ENCODE assay signal across 11 mouse cellular contexts in genomic region chr11:80877131-80877651, GRCm38 (mm10). TPM values are rescaled to one million over a fixed set of nuclear protein-coding genes. Genes with fewer than 3 reads are reported as not detected.
A peak's percentile ranks its signal among the peaks of the same experiment; 100 is the strongest.
DNase-seq lines count a peak whose midpoint lies in the region; ATAC-seq and TF ChIP-seq lines count a peak whose summit lies in the region.
"Had no signal": no experiment of that assay in that cellular context is flagged by ENCODE, and none has a peak within 500 bp of the region (broad histone marks: within the 10 kb centered on the region; RNA-seq: fewer than 3 reads in every experiment).

No protein-coding gene starts in this region.

- TF ChIP-seq EP300 in heart, postnatal 0 days (IDR thresholded peaks at IDR 0.05; ENCODE audit: low read depth): no peak

- H3K27ac ChIP-seq in liver, adult 2 months (replicated peaks; ENCODE audit: insufficient read depth, low read depth, low read length): no peak overlapping the region
- no peak overlapping the region for H3K27ac ChIP-seq in liver, embryonic 12.5 days
- H3K27ac ChIP-seq in heart, postnatal 0 days (ENCODE audit: low read depth): no peak overlapping the region
- no peak overlapping the region for H3K27ac ChIP-seq in intestine, embryonic 15.5 days
- no peak overlapping the region for H3K27ac ChIP-seq in intestine, postnatal 0 days (ENCODE audit: low read depth, low read length)

- WGBS in liver, adult 2 months: 51% methylated on average over 11 of the region's 11 CpGs
- 65% methylated on average over 11 of the region's 11 CpGs for WGBS in liver, embryonic 12.5 days (ENCODE audit: insufficient replicate concordance)
- WGBS in heart, postnatal 0 days: 41% methylated on average over 11 of the region's 11 CpGs
- WGBS in intestine, embryonic 15.5 days: 59% methylated on average over 11 of the region's 11 CpGs
- WGBS in intestine, postnatal 0 days: 52% methylated on average over 11 of the region's 11 CpGs

- no peaks in the 10 kb centered on the region for H3K79me2 ChIP-seq in liver, adult 2 months (ENCODE audit: control insufficient read depth, insufficient read depth, low read length)

- no peak for TF ChIP-seq POLR2A in liver, adult 2 months (IDR thresholded peaks at IDR 0.05; ENCODE audit: extremely low read depth, insufficient read depth, low read length)

- ATAC-seq in liver, embryonic 12.5 days: no peak
- no peak for ATAC-seq in heart, postnatal 0 days (ENCODE audit: insufficient read depth, low read depth)
- ATAC-seq in intestine, embryonic 15.5 days: no peak
- no peak for ATAC-seq in intestine, postnatal 0 days

- H3K4me1 ChIP-seq in liver, adult 2 months (ENCODE audit: control insufficient read depth, insufficient read depth, low read length): no peaks in the 10 kb centered on the region
- H3K4me1 ChIP-seq in liver, embryonic 12.5 days: peaks cover 15% of the 10 kb centered on the region
- peaks cover 9% of the 10 kb centered on the region for H3K4me1 ChIP-seq in heart, postnatal 0 days (ENCODE audit: control insufficient read depth, insufficient read depth)
- no peaks in the 10 kb centered on the region for H3K4me1 ChIP-seq in intestine, embryonic 15.5 days (replicated peaks)
- H3K4me1 ChIP-seq in intestine, postnatal 0 days (replicated peaks; ENCODE audit: control insufficient read depth, insufficient read depth, low read length): no peaks in the 10 kb centered on the region

- H3K9ac ChIP-seq in liver, adult 2 months (ENCODE audit: low read depth, low read length): no peak overlapping the region
- no peak overlapping the region for H3K9ac ChIP-seq in liver, embryonic 12.5 days
- H3K9ac ChIP-seq in heart, postnatal 0 days (replicated peaks; ENCODE audit: low read depth, low read length): no peak overlapping the region
- no peak overlapping the region for H3K9ac ChIP-seq in intestine, embryonic 15.5 days
- H3K9ac ChIP-seq in intestine, postnatal 0 days (ENCODE audit: low read depth, low read length): no peak overlapping the region

- no peak overlapping the region for H3K4me2 ChIP-seq in liver, embryonic 12.5 days
- H3K4me2 ChIP-seq in heart, postnatal 0 days (ENCODE audit: low read depth, low read length): no peak overlapping the region
- H3K4me2 ChIP-seq in intestine, embryonic 15.5 days (replicated peaks): no peak overlapping the region
- H3K4me2 ChIP-seq in intestine, postnatal 0 days (replicated peaks; ENCODE audit: low read depth): no peak overlapping the region

- no peaks in the 10 kb centered on the region for H3K27me3 ChIP-seq in liver, adult 2 months (ENCODE audit: control insufficient read depth, insufficient read depth, low read length)
- H3K27me3 ChIP-seq in liver, embryonic 12.5 days (replicated peaks): 0 out of 2 replicates have a peak, but pooled peaks cover 3% of the 10 kb centered on the region
- no peaks in the 10 kb centered on the region for H3K27me3 ChIP-seq in heart, postnatal 0 days (ENCODE audit: control insufficient read depth, insufficient read depth, low read length)
- no peaks in the 10 kb centered on the region for H3K27me3 ChIP-seq in intestine, embryonic 15.5 days (replicated peaks)
- H3K27me3 ChIP-seq in intestine, postnatal 0 days (replicated peaks; ENCODE audit: control insufficient read depth, insufficient read depth, low read length): no peaks in the 10 kb centered on the region

- no peaks in the 10 kb centered on the region for H3K36me3 ChIP-seq in liver, adult 2 months (ENCODE audit: control insufficient read depth, insufficient read depth, low read length)
- no peaks in the 10 kb centered on the region for H3K36me3 ChIP-seq in liver, embryonic 12.5 days
- no peaks in the 10 kb centered on the region for H3K36me3 ChIP-seq in heart, postnatal 0 days (replicated peaks; ENCODE audit: control insufficient read depth, insufficient read depth, low read length)
- no peaks in the 10 kb centered on the region for H3K36me3 ChIP-seq in intestine, embryonic 15.5 days
- no peaks in the 10 kb centered on the region for H3K36me3 ChIP-seq in intestine, postnatal 0 days (ENCODE audit: control insufficient read depth, insufficient read depth)

- no peak overlapping the region for H3K4me3 ChIP-seq in liver, adult 2 months (ENCODE audit: insufficient read depth, low read depth, low read length)
- no peak overlapping the region for H3K4me3 ChIP-seq in liver, embryonic 12.5 days
- H3K4me3 ChIP-seq in heart, postnatal 0 days (ENCODE audit: low read depth, low read length): no peak overlapping the region
- no peak overlapping the region for H3K4me3 ChIP-seq in intestine, embryonic 15.5 days (replicated peaks)
- H3K4me3 ChIP-seq in intestine, postnatal 0 days (ENCODE audit: low read depth, low read length): no peak overlapping the region

- H3K9me3 ChIP-seq in liver, embryonic 12.5 days (replicated peaks): no peaks in the 10 kb centered on the region
- H3K9me3 ChIP-seq in heart, postnatal 0 days (replicated peaks; ENCODE audit: control insufficient read depth, low read length): no peaks in the 10 kb centered on the region
- H3K9me3 ChIP-seq in intestine, embryonic 15.5 days: no peaks in the 10 kb centered on the region
- H3K9me3 ChIP-seq in intestine, postnatal 0 days (ENCODE audit: control insufficient read depth): no peaks in the 10 kb centered on the region

- DNase-seq in liver, adult 2 months (ENCODE audit: extremely low read depth, low read depth, low spot score): peak; percentile 27
- DNase-seq in cerebellum, adult 9-11 months: peak; percentile 92
- DNase-seq in heart, postnatal 0 days (ENCODE audit: low spot score): peak; percentile 49
- DNase-seq in layer of hippocampus, adult 18-20 months (ENCODE audit: low spot score in 2 of 2): peak; percentile 53 to 73
- DNase-seq in lung, postnatal 4 days: peak; percentile 48 to 85

- TF ChIP-seq CTCF in liver, adult 2 months (IDR thresholded peaks at IDR 0.05; ENCODE audit: low read depth, low read length): no peak
- no peak for TF ChIP-seq CTCF in heart, postnatal 0 days (IDR thresholded peaks at IDR 0.05; ENCODE audit: low read depth)
- TF ChIP-seq CTCF in intestine, postnatal 0 days (IDR thresholded peaks at IDR 0.05; ENCODE audit: low read depth): no peak

RNA-seq across cellular contexts. Expression of gene Spaca3, which starts 19.0 kb away (rescaled TPM):
- total RNA-seq in liver, adult 2 months (2014; rRNA removed): not detected in 2 replicates
- not detected in 2 replicates for polyA plus RNA-seq in liver, adult 2 months (2012; rRNA removed)
- not detected in 2 replicates for polyA plus RNA-seq in liver, embryonic 12.5 days (2016; fragmentation: Nextera tagmentation; extraction: Ambion mirVana)
- total RNA-seq in heart, postnatal 0 days (2014; rRNA removed; ENCODE audit: low replicate concordance): not detected in 2 replicates
- 0.14 TPM in 1 of 2 replicates, not detected in the other for polyA plus RNA-seq in heart, postnatal 0 days (2015; fragmentation: Nextera tagmentation; extraction: Ambion mirVana)
- total RNA-seq in layer of hippocampus, adult 18-20 months (2021): not detected
- not detected in 2 replicates for polyA plus RNA-seq in intestine, embryonic 15.5 days (2015; fragmentation: Nextera tagmentation; extraction: Ambion mirVana)
- polyA plus RNA-seq in intestine, postnatal 0 days (2015; fragmentation: Nextera tagmentation; extraction: Ambion mirVana): not detected in 2 replicates
- total RNA-seq: gastrocnemius, adult 8-10 months; MEL had no signal
- polyA plus RNA-seq: neural tube, embryonic 11.5 days had no signal

Comparison
In these comparisons a context has a peak if more than half of its experiments do, and no peak if none do; other contexts are left out.
1. DNase-seq: peak in every context shown above with its lines; median percentile 92 in cerebellum, adult 9-11 months; 66 in lung, postnatal 4 days; 63 in layer of hippocampus, adult 18-20 months; 49 in heart, postnatal 0 days; 27 in liver, adult 2 months.